Mouse (Mus musculus) heart, embryonic 14.5 days (tissue): Measurements from ENCODE around the gene Adipoq. TPM values are rescaled to one million over a fixed set of nuclear protein-coding genes. Genes with fewer than 3 reads are reported as not detected.

ENCODE experiments used
- ATAC-seq: fragments of 200-750 bp; cut with Nextera tagmentation; 2 replicates; pipeline ENCODE4 v1.8.0; 2017; ENCODE audit warnings: low read depth, moderate TSS enrichment; ENCODE audit not compliant: insufficient number of reproducible peaks, insufficient read depth, low FRiP score
- H3K27ac ChIP-seq, 2 experiments: fragments of 200-500 bp in 1 of 2; fragments of 300-500 bp in 1 of 2; sonication (generic) in 1 of 2; replicated peaks in 1 of 2; 2 replicates each; pipeline ENCODE4 v1.5.1; 2012 to 2014; ENCODE audit warnings: low read depth in 2 of 2, low read length in 2 of 2, control low read depth in 1 of 2, mild to moderate bottlenecking in 1 of 2, mixed read lengths in 1 of 2; ENCODE audit not compliant: control insufficient read depth in 1 of 2, insufficient read depth in 1 of 2
- H3K27me3 ChIP-seq: fragments of 300-500 bp; sonication (generic); 2 replicates; pipeline ENCODE4 v1.6.1; 2014; ENCODE audit warnings: mild to moderate bottlenecking, low read length, control low read depth; ENCODE audit not compliant: control insufficient read depth, insufficient read depth
- H3K36me3 ChIP-seq: fragments of 300-500 bp; sonication (generic); 2 replicates; pipeline ENCODE4 v1.6.1; 2014; ENCODE audit warnings: mild to moderate bottlenecking, control low read depth, low read length, mixed read lengths; ENCODE audit not compliant: control insufficient read depth, insufficient read depth
- H3K4me1 ChIP-seq, 2 experiments: fragments of 200-500 bp in 1 of 2; fragments of 300-500 bp in 1 of 2; sonication (generic) in 1 of 2; 2 replicates each; pipeline ENCODE4 v1.6.1; 2012 to 2014; ENCODE audit warnings: low read length in 2 of 2, control low read depth in 1 of 2, mixed read lengths in 1 of 2; ENCODE audit not compliant: control insufficient read depth in 2 of 2, insufficient read depth in 2 of 2
- H3K4me2 ChIP-seq: fragments of 300-500 bp; sonication (generic); 2 replicates; pipeline ENCODE4 v1.6.1; 2014; ENCODE audit warnings: mild to moderate bottlenecking, low read length
- H3K4me3 ChIP-seq, 2 experiments: fragments of 200-500 bp in 1 of 2; fragments of 300-500 bp in 1 of 2; sonication (generic) in 1 of 2; 2 replicates each; pipeline ENCODE4 v1.5.1; 2012 to 2014; ENCODE audit warnings: low read length in 2 of 2, mild to moderate bottlenecking in 2 of 2, control low read depth in 1 of 2, low read depth in 1 of 2, moderate library complexity in 1 of 2; ENCODE audit not compliant: control insufficient read depth in 1 of 2, insufficient read depth in 1 of 2
- H3K9ac ChIP-seq: fragments of 300-500 bp; sonication (generic); 2 replicates; pipeline ENCODE4 v1.6.1; 2014; ENCODE audit warnings: mild to moderate bottlenecking, low read length
- H3K9me3 ChIP-seq: fragments of 300-500 bp; sonication (generic); 2 replicates; pipeline ENCODE4 v1.6.1; 2016; ENCODE audit warnings: low read length, control low read depth; ENCODE audit not compliant: control insufficient read depth
- WGBS: fragments of 180-500 bp; shearing (Covaris S2); extraction: QIAGEN DNeasy Blood & Tissue Kit; methylation state at CpG from one replicate; pipeline ENCODE4 v1.1.7; 2014; 5-methylcytosine and 5-hydroxymethylcytosine counted together
- polyA plus RNA-seq: library from polyadenylated mRNA; unstranded; fragments of >200 nt; fragmentation: Nextera tagmentation; extraction: Ambion mirVana; gene quantifications from 2 replicates; pipeline ENCODE4 v1.2.1, GENCODE M21; 2014

Adipoq gene
- polyA plus RNA-seq, 1 experiment from 2014 or later = 0.15 TPM

DNA sequence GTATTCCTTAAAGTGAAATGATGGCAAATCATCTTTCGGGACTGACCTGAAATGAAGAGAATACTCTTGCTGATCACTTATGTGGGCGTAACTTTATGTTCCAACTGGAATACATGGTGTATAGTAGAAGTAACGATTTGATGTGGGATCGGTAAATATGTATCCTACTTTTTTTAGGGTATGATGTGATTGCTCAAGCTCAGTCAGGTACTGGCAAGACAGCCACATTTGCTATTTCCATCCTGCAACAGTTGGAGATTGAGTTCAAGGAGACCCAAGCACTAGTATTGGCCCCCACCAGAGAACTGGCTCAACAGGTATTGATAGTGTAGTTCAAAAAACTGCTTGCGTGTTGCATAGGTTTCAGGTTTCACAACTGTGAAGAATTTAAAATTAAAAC lies 37.4 kb upstream of the Adipoq start:
- whole genome bisulfite sequencing = 3% methylated on average over 5 of the region's 5 CpGs
- no peaks in the 10 kb centered on the region for H3K9me3 ChIP-seq
- H3K4me3 ChIP-seq = peak overlapping the region; percentile 84 to 98; a peak in 3 of 4 replicates
- H3K27ac ChIP-seq = peak overlapping the region in 1 of 2 experiments; percentile 99; a peak in 2 of 4 replicates
- peaks cover 54% of the 10 kb centered on the region for H3K36me3 ChIP-seq
- peak overlapping the region; percentile 96 for H3K4me2 ChIP-seq
- H3K4me1 ChIP-seq = peaks cover 0 to 19% of the 10 kb centered on the region in 2 experiments; a peak in 2 of 4 replicates
- no peak for ATAC-seq
- no peaks in the 10 kb centered on the region for H3K27me3 ChIP-seq
- peak overlapping the region; percentile 99 for H3K9ac ChIP-seq

DNA sequence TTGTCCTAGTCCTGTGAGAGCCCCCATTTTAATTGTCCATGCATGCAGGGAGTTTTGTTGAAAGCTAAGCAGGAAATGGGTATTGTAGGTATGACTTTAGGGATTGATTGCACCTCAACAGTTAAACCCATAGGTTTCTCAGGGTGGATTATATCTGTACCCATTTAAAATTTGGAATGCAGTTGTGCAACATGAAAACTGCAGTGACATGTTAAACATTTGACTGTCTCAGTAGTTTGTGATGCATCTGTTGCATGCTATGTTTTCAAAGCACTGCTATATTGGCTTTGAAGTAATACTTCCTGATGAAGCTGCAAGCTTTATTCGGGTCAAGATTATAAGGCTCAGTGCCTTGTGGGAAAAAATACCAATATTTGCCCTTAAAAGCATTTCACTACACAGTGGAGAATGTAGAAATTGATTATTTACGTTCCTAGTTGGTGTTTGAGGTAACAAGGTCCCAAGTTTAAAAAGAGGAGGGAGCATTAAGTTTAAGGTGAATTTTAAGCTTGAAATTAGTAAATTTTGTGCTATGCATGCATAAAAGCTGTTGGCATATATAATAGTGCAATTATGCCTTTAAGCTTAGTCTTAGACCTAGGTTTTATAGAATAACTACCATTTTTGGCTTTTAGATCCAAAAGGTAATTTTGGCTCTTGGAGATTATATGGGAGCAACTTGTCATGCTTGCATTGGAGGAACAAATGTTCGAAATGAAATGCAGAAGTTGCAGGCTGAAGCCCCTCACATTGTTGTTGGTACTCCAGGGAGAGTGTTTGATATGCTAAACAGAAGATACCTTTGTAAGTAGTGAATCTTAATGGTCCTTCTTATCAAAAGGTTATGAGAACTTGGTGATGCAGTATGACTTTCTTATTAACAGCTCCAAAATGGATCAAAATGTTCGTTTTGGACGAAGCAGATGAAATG lies 36.7 kb upstream of the Adipoq start:
- Histone ChIP-seq H3K9me3 (no peaks in the 10 kb centered on the region), H3K36me3 (peaks cover 61% of the 10 kb centered on the region), H3K9ac (peak overlapping the region; percentile 99), H3K4me2 (peak overlapping the region; percentile 96), H3K4me3 (peak overlapping the region; percentile 84 to 98; a peak in 3 of 4 replicates), H3K4me1 (peaks cover 0 to 19% of the 10 kb centered on the region in 2 experiments; a peak in 2 of 4 replicates), H3K27me3 (no peaks in the 10 kb centered on the region), H3K27ac (peak overlapping the region in 1 of 2 experiments; percentile 99; a peak in 2 of 4 replicates)
- 52% methylated on average over 5 of the region's 5 CpGs for WGBS
- no peak for ATAC-seq

DNA sequence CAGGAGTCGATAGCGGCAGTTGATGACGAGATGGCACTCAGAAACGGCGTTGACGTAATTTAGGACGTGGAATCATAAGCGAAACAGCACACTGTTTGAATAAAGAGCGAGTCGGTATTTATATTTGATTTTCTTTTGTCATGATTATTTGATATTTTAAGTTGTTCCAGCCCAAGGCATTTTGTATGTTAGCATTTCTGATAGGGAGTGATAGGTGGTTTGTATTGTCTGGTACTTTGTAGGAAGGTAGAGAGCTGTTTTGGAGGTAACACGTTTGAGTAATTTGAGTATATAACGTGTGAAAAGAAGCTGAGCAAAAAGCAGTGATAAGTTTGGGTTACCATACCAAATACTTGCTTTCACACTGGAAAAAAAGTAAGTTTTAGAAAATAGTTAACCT lies 34.0 kb upstream of the Adipoq start:
- Histone ChIP-seq H3K9ac (no peak overlapping the region; the same call in 1 of the 2 replicates), H3K36me3 (peaks cover 85% of the 10 kb centered on the region), H3K9me3 (no peaks in the 10 kb centered on the region), H3K27me3 (no peaks in the 10 kb centered on the region), H3K4me2 (no peak overlapping the region), H3K27ac (no peak overlapping the region), H3K4me3 (no peak overlapping the region), H3K4me1 (peaks cover 0 to 14% of the 10 kb centered on the region in 2 experiments; a peak in 2 of 4 replicates)
- no peak for ATAC-seq
- WGBS = 79% methylated on average over 12 of the region's 12 CpGs

GRCm38 (mm10) chr16:23112861-23113435 lies 33.4 kb upstream of the Adipoq start:
- H3K4me3 ChIP-seq = no peak overlapping the region
- H3K27ac ChIP-seq = no peak overlapping the region
- 33% methylated on average over 9 of the region's 9 CpGs for WGBS
- no peaks in the 10 kb centered on the region for H3K27me3 ChIP-seq
- H3K4me2 ChIP-seq = no peak overlapping the region
- ATAC-seq = no peak
- H3K9me3 ChIP-seq = no peaks in the 10 kb centered on the region
- no peak overlapping the region for H3K9ac ChIP-seq
- peaks cover 91% of the 10 kb centered on the region for H3K36me3 ChIP-seq
- peaks cover 0 to 14% of the 10 kb centered on the region in 2 experiments; a peak in 2 of 4 replicates for H3K4me1 ChIP-seq

DNA sequence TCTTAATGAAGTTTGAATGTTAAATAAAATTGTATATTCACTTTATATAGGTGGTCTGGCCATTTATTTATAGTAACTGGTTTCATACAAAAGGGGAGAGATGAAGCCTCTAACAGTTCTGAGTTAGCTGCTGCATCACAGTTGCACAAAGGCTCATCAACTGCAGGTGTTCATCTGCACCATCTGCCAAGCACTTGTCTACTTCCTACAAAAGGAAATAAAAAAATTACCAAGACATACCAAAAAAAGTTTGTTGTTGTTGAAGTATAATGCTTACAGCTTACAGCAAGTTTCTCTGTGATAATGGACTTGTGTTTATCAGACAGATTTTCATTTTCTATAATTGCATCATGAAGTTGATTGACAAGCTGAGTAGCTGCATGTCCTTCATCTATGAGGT lies 32.4 kb upstream of the Adipoq start:
- H3K4me3 ChIP-seq = no peak overlapping the region
- H3K27me3 ChIP-seq = no peaks in the 10 kb centered on the region
- no peak overlapping the region for H3K4me2 ChIP-seq
- peaks cover 0 to 14% of the 10 kb centered on the region in 2 experiments; a peak in 2 of 4 replicates for H3K4me1 ChIP-seq
- ATAC-seq = no peak
- H3K9ac ChIP-seq = no peak overlapping the region
- H3K9me3 ChIP-seq = no peaks in the 10 kb centered on the region
- H3K27ac ChIP-seq = no peak overlapping the region
- peaks cover 93% of the 10 kb centered on the region for H3K36me3 ChIP-seq

- peaks cover 91% of the 10 kb centered on the region for H3K36me3 ChIP-seq
- no peak for ATAC-seq
- no peak overlapping the region for H3K4me3 ChIP-seq
- WGBS = 60% methylated on average over 5 of the region's 5 CpGs
- H3K9ac ChIP-seq = no peak overlapping the region
- peaks cover 0 to 8% of the 10 kb centered on the region in 2 experiments; a peak in 2 of 4 replicates for H3K4me1 ChIP-seq
- H3K27ac ChIP-seq = no peak overlapping the region
- no peak overlapping the region for H3K4me2 ChIP-seq
- H3K9me3 ChIP-seq = no peaks in the 10 kb centered on the region
- H3K27me3 ChIP-seq = no peaks in the 10 kb centered on the region
These were observed 31.8 kb upstream of the Adipoq start for GRCm38 (mm10) chr16:23114339-23115171.

DNA sequence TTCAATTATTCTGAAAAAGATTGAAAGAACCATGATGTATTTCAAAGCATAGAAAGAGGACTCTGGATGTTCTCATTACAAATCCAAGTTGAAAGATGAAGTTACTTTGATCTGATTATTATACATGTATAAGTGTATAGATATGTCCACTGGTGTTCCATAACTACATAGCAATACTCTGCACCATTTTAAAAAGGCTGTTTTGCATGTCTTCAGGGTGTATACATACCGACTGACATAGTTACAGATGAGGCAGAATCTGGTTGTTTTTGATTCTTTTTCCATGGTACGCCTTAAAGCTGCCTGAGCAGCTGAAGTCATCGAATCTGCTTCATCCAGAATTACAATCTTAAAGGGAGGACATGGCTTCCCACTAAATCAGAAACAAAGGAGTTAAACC lies 30.9 kb upstream of the Adipoq start:
- Histone ChIP-seq H3K4me3 (no peak overlapping the region), H3K4me2 (no peak overlapping the region), H3K36me3 (peaks cover 90% of the 10 kb centered on the region), H3K4me1 (no peaks in the 10 kb centered on the region; a peak in 1 of 4 replicates), H3K27ac (no peak overlapping the region), H3K9me3 (no peaks in the 10 kb centered on the region), H3K27me3 (no peaks in the 10 kb centered on the region), H3K9ac (no peak overlapping the region)
- no peak for ATAC-seq
- WGBS = 77% methylated on average over 3 of the region's 3 CpGs
